Mouse (Mus musculus): ENCODE measurements around the gene Pltp. TPM values are rescaled to one million over a fixed set of nuclear protein-coding genes. Genes with fewer than 3 reads are reported as not detected.
A peak's percentile ranks its signal among the peaks of the same experiment; 100 is the strongest.
"Not testable (repeated sequence)": the region's sequence is repeated elsewhere in the genome, so short reads cannot be mapped to it uniquely, and the experiment has no call there.

Gene Pltp
- total and polyA plus RNA-seq, 3 experiments: 0.85 to 5.5 (median 0.94) TPM

- dilution Hi-C loops (cut with MboI; ENCODE audit: extremely low pct_ligation_motif_present, extremely low pct_unique_long_range_greater_than_20kb, low sequenced_read_pairs): no loop called here
- Histone ChIP-seq H3K4me3 (replicated peaks in 1 of 3; ENCODE audit: low read depth in 2 of 3, low read length in 2 of 3, poor library complexity in 1 of 3) (no peak overlapping the region), H3K36me3 (replicated peaks in 1 of 2; ENCODE audit: control insufficient read depth in 1 of 2, insufficient read depth in 1 of 2, low read length in 1 of 2) (no peaks in the 10 kb centered on the region), H3K9ac (ENCODE audit: insufficient read depth, low read depth) (no peak overlapping the region), H3K79me2 (replicated peaks; ENCODE audit: control insufficient read depth, extremely low read depth, insufficient read depth, poor library complexity, severe bottlenecking) (no peaks in the 10 kb centered on the region), H3K9me3 (replicated peaks; ENCODE audit: low read length) (no peaks in the 10 kb centered on the region), H3K27me3 (replicated peaks) (peaks cover 19% of the 10 kb centered on the region), H3K4me1 (ENCODE audit: control insufficient read depth in 1 of 2, insufficient read depth in 2 of 2) (peaks cover 0 to 48% of the 10 kb centered on the region in 2 experiments; a peak in 3 of 4 replicates), H3K4me2 (ENCODE audit: insufficient read depth, low read depth, poor library complexity, severe bottlenecking) (no peak overlapping the region), H3K27ac (ENCODE audit: insufficient read depth, low read depth) (no peak overlapping the region)
- DNase-seq (ENCODE audit: extremely low read depth): no peak
- TF ChIP-seq IRF4 (IDR thresholded peaks at IDR 0.05; ENCODE audit: low read depth, low read length) (no peak), RCOR1 (conservative IDR thresholded peaks at IDR 0.05; ENCODE audit: low read depth, low read length) (no peak), ETS1 (conservative IDR thresholded peaks at IDR 0.05; ENCODE audit: low read depth, low read length) (no peak), POLR2A (IDR thresholded peaks at IDR 0.05; ENCODE audit: low read depth, low read length) (no peak), TCF12 (IDR thresholded peaks at IDR 0.05; ENCODE audit: low read depth, low read length) (no peak), USF1 (IDR thresholded peaks at IDR 0.05; ENCODE audit: low read depth, low read length) (no peak), ZNF384 (IDR thresholded peaks at IDR 0.05; ENCODE audit: low read depth, low read length) (no peak), POLR2AphosphoS2 (IDR thresholded peaks at IDR 0.05; ENCODE audit: low read depth, low read length) (no peak), SMC3 (IDR thresholded peaks at IDR 0.05; ENCODE audit: low read depth, low read length) (no peak)
- in situ Hi-C loops (cut with MboI; ENCODE audit: low pct_ligation_motif_present, low pct_unique_long_range_greater_than_20kb, low sequenced_read_pairs): no loop called here
Measured at GRCm38 (mm10) chr2:164859155-164859554, 1.6 kb upstream of the Pltp start.

GRCm38 (mm10) chr2:164857842-164858553 is 487 bp upstream of the Pltp start:
- peak overlapping the region in 1 of 3 experiments; percentile 57 for H3K4me3 ChIP-seq (replicated peaks in 1 of 3; ENCODE audit: low read depth in 2 of 3, low read length in 2 of 3, poor library complexity in 1 of 3)
- peaks cover 19% of the 10 kb centered on the region for H3K27me3 ChIP-seq (replicated peaks)
- in situ Hi-C loops (cut with MboI; ENCODE audit: low pct_ligation_motif_present, low pct_unique_long_range_greater_than_20kb, low sequenced_read_pairs): no loop called here

GRCm38 (mm10) chr2:164856309-164857100 is 1.0 kb downstream of the Pltp start:
- H3K79me2 ChIP-seq (replicated peaks; ENCODE audit: control insufficient read depth, extremely low read depth, insufficient read depth, poor library complexity, severe bottlenecking): no peaks in the 10 kb centered on the region
- no peaks in the 10 kb centered on the region for H3K9me3 ChIP-seq (replicated peaks; ENCODE audit: low read length)
- in situ Hi-C loops (cut with MboI; ENCODE audit: low pct_ligation_motif_present, low pct_unique_long_range_greater_than_20kb, low sequenced_read_pairs): no loop called here
- H3K36me3 ChIP-seq (replicated peaks in 1 of 2; ENCODE audit: control insufficient read depth in 1 of 2, insufficient read depth in 1 of 2, low read length in 1 of 2): no peaks in the 10 kb centered on the region
- H3K27ac ChIP-seq (ENCODE audit: insufficient read depth, low read depth): no peak overlapping the region
- H3K9ac ChIP-seq (ENCODE audit: insufficient read depth, low read depth): 0 out of 2 replicates have a peak overlapping the region, but pooled peaks have one; percentile 7
- dilution Hi-C loops (cut with MboI; ENCODE audit: extremely low pct_ligation_motif_present, extremely low pct_unique_long_range_greater_than_20kb, low sequenced_read_pairs): no loop called here
- DNase-seq (ENCODE audit: extremely low read depth): no peak
- no peak for TF ChIP-seq GABPA (IDR thresholded peaks at IDR 0.05; ENCODE audit: insufficient replicate concordance, low read depth, low read length)
- peak in 1 of 2 experiments; percentile 28; a peak in 2 of 4 replicates for TF ChIP-seq CTCF (conservative IDR thresholded peaks at IDR 0.05 in 1 of 2, IDR thresholded peaks at IDR 0.05 in 1 of 2; ENCODE audit: low read depth in 2 of 2, low read length in 2 of 2)
- TF ChIP-seq TBP (conservative IDR thresholded peaks at IDR 0.05; ENCODE audit: low read depth, low read length): no peak
- TF ChIP-seq MAX (IDR thresholded peaks at IDR 0.05; ENCODE audit: low read length): no peak
- H3K4me3 ChIP-seq (replicated peaks in 1 of 3; ENCODE audit: low read depth in 2 of 3, low read length in 2 of 3, poor library complexity in 1 of 3): peak overlapping the region; percentile 46 to 57 (median 47)
- H3K4me1 ChIP-seq (ENCODE audit: control insufficient read depth in 1 of 2, insufficient read depth in 2 of 2): peaks cover 0 to 30% of the 10 kb centered on the region in 2 experiments; a peak in 2 of 4 replicates
- peaks cover 19% of the 10 kb centered on the region for H3K27me3 ChIP-seq (replicated peaks)
- peak overlapping the region; percentile 49 for H3K4me2 ChIP-seq (ENCODE audit: insufficient read depth, low read depth, poor library complexity, severe bottlenecking)

More at GRCm38 (mm10) chr2:164857842-164858553, 487 bp upstream of the Pltp start:
- Histone ChIP-seq H3K27ac (ENCODE audit: insufficient read depth, low read depth) (no peak overlapping the region), H3K9ac (ENCODE audit: insufficient read depth, low read depth) (no peak overlapping the region), H3K4me1 (ENCODE audit: control insufficient read depth in 1 of 2, insufficient read depth in 2 of 2) (peaks cover 0 to 43% of the 10 kb centered on the region in 2 experiments; a peak in 3 of 4 replicates), H3K36me3 (replicated peaks in 1 of 2; ENCODE audit: control insufficient read depth in 1 of 2, insufficient read depth in 1 of 2, low read length in 1 of 2) (no peaks in the 10 kb centered on the region), H3K9me3 (replicated peaks; ENCODE audit: low read length) (no peaks in the 10 kb centered on the region), H3K79me2 (replicated peaks; ENCODE audit: control insufficient read depth, extremely low read depth, insufficient read depth, poor library complexity, severe bottlenecking) (no peaks in the 10 kb centered on the region), H3K4me2 (ENCODE audit: insufficient read depth, low read depth, poor library complexity, severe bottlenecking) (peak overlapping the region; percentile 49)
- dilution Hi-C loops (cut with MboI; ENCODE audit: extremely low pct_ligation_motif_present, extremely low pct_unique_long_range_greater_than_20kb, low sequenced_read_pairs): no loop called here
- DNase-seq (ENCODE audit: extremely low read depth): no peak
- TF ChIP-seq IRF4 (IDR thresholded peaks at IDR 0.05; ENCODE audit: low read depth, low read length) (peak; percentile 19; the same call in 1 of the 2 replicates), CHD1 (IDR thresholded peaks at IDR 0.05; ENCODE audit: low read depth, low read length) (no peak)

GRCm38 (mm10) chr2:164855572-164855971 is 1.9 kb downstream of the Pltp start:
- H3K79me2 ChIP-seq (replicated peaks; ENCODE audit: control insufficient read depth, extremely low read depth, insufficient read depth, poor library complexity, severe bottlenecking); H3K9me3 ChIP-seq (replicated peaks; ENCODE audit: low read length); H3K27ac ChIP-seq (ENCODE audit: insufficient read depth, low read depth); dilution Hi-C loops (cut with MboI; ENCODE audit: extremely low pct_ligation_motif_present, extremely low pct_unique_long_range_greater_than_20kb, low sequenced_read_pairs); H3K36me3 ChIP-seq (replicated peaks in 1 of 2; ENCODE audit: control insufficient read depth in 1 of 2, insufficient read depth in 1 of 2, low read length in 1 of 2); H3K9ac ChIP-seq (ENCODE audit: insufficient read depth, low read depth); H3K4me3 ChIP-seq (replicated peaks in 1 of 3; ENCODE audit: low read depth in 2 of 3, low read length in 2 of 3, poor library complexity in 1 of 3); DNase-seq (ENCODE audit: extremely low read depth); in situ Hi-C loops (cut with MboI; ENCODE audit: low pct_ligation_motif_present, low pct_unique_long_range_greater_than_20kb, low sequenced_read_pairs): not testable (repeated sequence)
- peaks cover 19% of the 10 kb centered on the region for H3K27me3 ChIP-seq (replicated peaks)
- H3K4me1 ChIP-seq (ENCODE audit: control insufficient read depth in 1 of 2, insufficient read depth in 2 of 2): peaks cover 0 to 24% of the 10 kb centered on the region in 2 experiments; a peak in 2 of 4 replicates
- 0 out of 2 replicates have a peak overlapping the region, but pooled peaks have one; percentile 49 for H3K4me2 ChIP-seq (ENCODE audit: insufficient read depth, low read depth, poor library complexity, severe bottlenecking)
